Mouse (Mus musculus): ENCODE results near the gene Olfr282. TPM values are rescaled to one million over a fixed set of nuclear protein-coding genes. Genes with fewer than 3 reads are reported as not detected.

The Olfr282 gene
- polyA plus RNA-seq, 1 experiment from 2014 or later: not detected

DNA sequence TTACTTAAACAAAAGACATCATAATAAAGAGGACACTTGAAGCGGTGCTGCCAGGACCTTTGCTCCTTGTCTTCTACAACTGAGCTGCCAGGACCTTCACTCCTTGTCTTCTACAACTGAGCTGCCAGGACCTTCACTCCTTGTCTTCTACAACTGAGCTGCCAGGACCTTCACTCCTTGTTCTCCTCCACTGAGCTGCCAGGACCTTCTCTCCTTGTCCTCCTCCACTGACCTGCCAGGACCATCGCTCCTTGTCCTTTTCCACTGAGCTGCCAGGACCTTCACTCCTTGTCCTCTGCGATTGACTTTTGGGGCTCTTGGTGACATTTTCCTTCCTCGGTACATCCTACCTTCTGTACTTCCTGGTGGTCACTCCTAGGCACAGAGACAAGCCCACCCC is 17.5 kb downstream of the Olfr282 start:
- no peak overlapping the region for H3K4me3 ChIP-seq (ENCODE audit: low read depth, low read length)
- no peaks in the 10 kb centered on the region for H3K36me3 ChIP-seq (ENCODE audit: control insufficient read depth, insufficient read depth)
- WGBS (ENCODE audit: insufficient replicate concordance): 57% methylated on average over 4 of the region's 4 CpGs
- no peaks in the 10 kb centered on the region for H3K9me3 ChIP-seq (replicated peaks; ENCODE audit: control insufficient read depth, low read length)
- ATAC-seq (ENCODE audit: low read depth): no peak
- H3K27me3 ChIP-seq (ENCODE audit: control insufficient read depth, insufficient read depth, low read depth, low read length): no peaks in the 10 kb centered on the region
- H3K4me2 ChIP-seq (ENCODE audit: low read depth, low read length): no peak overlapping the region
- H3K4me1 ChIP-seq (ENCODE audit: control insufficient read depth, low read depth, low read length): no peaks in the 10 kb centered on the region
- no peak overlapping the region for H3K27ac ChIP-seq (ENCODE audit: low read length)
- H3K9ac ChIP-seq (ENCODE audit: low read depth, low read length): no peak overlapping the region

DNA sequence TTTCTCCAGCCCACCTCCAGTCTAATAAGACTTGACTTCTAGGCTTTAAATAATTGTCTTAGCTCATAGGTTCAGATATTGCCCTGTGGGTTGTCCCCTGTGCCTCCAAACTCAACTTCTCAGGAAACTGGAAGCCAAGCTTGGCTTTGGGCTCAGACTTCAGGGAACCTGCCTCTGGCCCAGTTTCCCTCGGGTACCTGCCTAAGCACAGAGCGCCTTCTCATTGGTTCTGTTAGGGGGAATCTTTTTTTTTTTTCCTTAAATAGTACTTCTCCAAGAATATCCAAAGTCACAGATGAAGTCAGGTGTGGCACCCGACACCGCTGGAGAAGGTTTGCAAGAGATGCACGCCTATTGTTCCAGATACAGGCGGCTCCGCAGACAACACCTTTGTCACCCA is 21.3 kb downstream of the Olfr282 start, which contains the start of gene Olfr281:
Olfr281 (plus strand) TSS at position 301 of the 400 bp plus-strand sequence.
- no peak within 1 kb of the TSS for H3K4me2 ChIP-seq (ENCODE audit: low read depth, low read length)
- H3K4me3 ChIP-seq (ENCODE audit: low read depth, low read length): no peak within 1 kb of the TSS
- H3K9me3 ChIP-seq (replicated peaks; ENCODE audit: control insufficient read depth, low read length): no peaks in the 10 kb centered on the region
- ATAC-seq (ENCODE audit: low read depth): no peak
- no peaks in the 10 kb centered on the region for H3K4me1 ChIP-seq (ENCODE audit: control insufficient read depth, low read depth, low read length)
- no peaks in the 10 kb centered on the region for H3K36me3 ChIP-seq (ENCODE audit: control insufficient read depth, insufficient read depth)
- H3K9ac ChIP-seq (ENCODE audit: low read depth, low read length): no peak within 1 kb of the TSS
- WGBS (ENCODE audit: insufficient replicate concordance): 73% methylated on average over 7 of the region's 7 CpGs
- H3K27me3 ChIP-seq (ENCODE audit: control insufficient read depth, insufficient read depth, low read depth, low read length): no peaks in the 10 kb centered on the region
- H3K27ac ChIP-seq (ENCODE audit: low read length): no peak within 1 kb of the TSS

DNA sequence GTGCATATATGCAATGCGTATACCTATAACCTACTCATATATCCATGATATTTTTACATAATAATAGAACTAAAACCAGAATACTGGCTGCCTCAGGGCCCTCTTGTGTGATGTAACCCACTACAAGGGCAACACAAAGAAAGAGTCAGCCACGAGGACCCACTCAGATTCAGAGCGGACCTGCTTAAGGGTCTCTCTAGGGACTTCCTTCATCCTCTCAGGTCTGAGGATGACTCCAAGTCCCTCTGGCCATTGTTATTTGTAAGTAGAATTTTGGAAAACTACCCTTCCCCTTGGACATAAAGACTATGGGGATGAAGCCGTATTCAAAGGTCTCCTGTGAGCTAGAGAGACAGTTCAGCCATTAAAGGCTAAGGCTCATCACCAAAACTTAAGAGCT is 38.6 kb downstream of the Olfr282 start, which contains the start of gene OR5BS1P:
OR5BS1P (plus strand) TSS at position 301 of the 400 bp plus-strand sequence.
- Histone ChIP-seq H3K4me3 (ENCODE audit: low read depth, low read length) (no peak within 1 kb of the TSS), H3K36me3 (ENCODE audit: control insufficient read depth, insufficient read depth) (no peaks in the 10 kb centered on the region), H3K9me3 (replicated peaks; ENCODE audit: control insufficient read depth, low read length) (no peaks in the 10 kb centered on the region), H3K4me1 (ENCODE audit: control insufficient read depth, low read depth, low read length) (no peaks in the 10 kb centered on the region), H3K27me3 (ENCODE audit: control insufficient read depth, insufficient read depth, low read depth, low read length) (no peaks in the 10 kb centered on the region), H3K27ac (ENCODE audit: low read length) (no peak within 1 kb of the TSS), H3K4me2 (ENCODE audit: low read depth, low read length) (no peak within 1 kb of the TSS), H3K9ac (ENCODE audit: low read depth, low read length) (no peak within 1 kb of the TSS)
- ATAC-seq (ENCODE audit: low read depth): no peak
- 68% methylated on average over 4 of the region's 4 CpGs for WGBS (ENCODE audit: insufficient replicate concordance)

DNA sequence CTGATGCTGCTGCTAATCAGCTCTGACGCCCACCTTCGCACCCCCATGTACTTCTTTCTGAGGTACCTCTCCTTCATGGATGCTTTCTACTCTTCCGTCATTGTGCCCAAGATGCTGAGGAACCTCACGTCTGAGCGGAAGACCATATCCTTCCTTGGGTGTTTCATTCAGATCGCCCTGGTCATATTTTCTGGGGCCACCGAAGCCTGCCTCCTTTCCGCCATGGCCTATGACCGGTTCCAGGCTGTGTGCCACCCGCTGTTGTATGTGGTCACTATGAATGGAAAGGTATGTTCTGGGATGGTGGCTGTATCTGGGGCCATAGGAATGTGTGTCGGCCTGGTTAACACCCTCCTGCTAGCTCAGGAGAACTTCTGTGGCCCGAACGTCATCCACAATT is 40.5 kb downstream of the Olfr282 start:
- Histone ChIP-seq H3K27me3 (ENCODE audit: control insufficient read depth, insufficient read depth, low read depth, low read length) (no peaks in the 10 kb centered on the region), H3K36me3 (ENCODE audit: control insufficient read depth, insufficient read depth) (no peaks in the 10 kb centered on the region), H3K4me2 (ENCODE audit: low read depth, low read length) (no peak overlapping the region), H3K4me1 (ENCODE audit: control insufficient read depth, low read depth, low read length) (no peaks in the 10 kb centered on the region), H3K9ac (ENCODE audit: low read depth, low read length) (no peak overlapping the region), H3K27ac (ENCODE audit: low read length) (no peak overlapping the region), H3K9me3 (replicated peaks; ENCODE audit: control insufficient read depth, low read length) (no peaks in the 10 kb centered on the region), H3K4me3 (ENCODE audit: low read depth, low read length) (no peak overlapping the region)
- 69% methylated on average over 13 of the region's 13 CpGs for WGBS (ENCODE audit: insufficient replicate concordance)
- no peak for ATAC-seq (ENCODE audit: low read depth)

DNA sequence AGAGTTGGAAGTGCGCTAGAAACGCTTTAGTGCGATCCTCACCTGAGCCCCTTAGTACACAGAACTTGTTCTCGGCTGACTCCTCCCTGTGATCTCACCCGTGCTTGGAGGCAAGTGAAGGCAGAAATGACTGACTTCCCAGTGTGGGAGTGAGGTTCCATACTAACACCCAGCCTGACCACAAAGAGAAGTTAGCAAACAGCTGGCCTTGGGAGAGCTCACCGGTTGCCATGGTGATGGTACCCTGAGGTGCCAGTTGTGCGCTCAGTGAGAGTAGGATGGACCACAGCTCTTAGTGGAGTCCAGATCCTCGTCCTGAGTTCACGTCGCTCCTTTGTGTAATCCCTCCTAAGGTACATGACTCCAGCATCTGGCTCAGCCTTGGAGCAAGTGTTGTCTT is 43.9 kb downstream of the Olfr282 start:
- Histone ChIP-seq H3K36me3 (ENCODE audit: control insufficient read depth, insufficient read depth) (no peaks in the 10 kb centered on the region), H3K27me3 (ENCODE audit: control insufficient read depth, insufficient read depth, low read depth, low read length) (no peaks in the 10 kb centered on the region), H3K9me3 (replicated peaks; ENCODE audit: control insufficient read depth, low read length) (no peaks in the 10 kb centered on the region), H3K4me1 (ENCODE audit: control insufficient read depth, low read depth, low read length) (no peaks in the 10 kb centered on the region), H3K4me3 (ENCODE audit: low read depth, low read length) (no peak overlapping the region), H3K4me2 (ENCODE audit: low read depth, low read length) (no peak overlapping the region), H3K27ac (ENCODE audit: low read length) (no peak overlapping the region), H3K9ac (ENCODE audit: low read depth, low read length) (no peak overlapping the region)
- no peak for ATAC-seq (ENCODE audit: low read depth)
- 67% methylated on average over 10 of the region's 10 CpGs for WGBS (ENCODE audit: insufficient replicate concordance)

DNA sequence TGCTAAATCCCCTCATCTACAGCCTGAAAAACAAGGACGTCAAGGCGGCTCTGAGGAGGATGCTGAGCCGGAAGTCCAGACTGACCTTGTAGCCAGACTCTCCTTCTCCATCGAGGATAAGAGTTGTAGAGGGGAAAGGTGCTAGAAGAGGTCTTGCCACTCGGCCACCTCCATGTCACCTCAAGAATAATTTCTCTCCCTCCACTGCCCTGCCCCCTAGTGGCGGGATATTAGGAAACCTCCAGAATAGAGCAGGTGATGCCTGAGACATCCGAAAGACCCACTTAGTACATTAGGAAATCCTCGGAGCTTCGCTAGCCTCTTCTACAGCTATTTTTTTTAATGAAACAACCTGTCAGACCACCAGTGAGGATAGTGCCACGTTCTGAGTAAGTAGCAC is 44.4 kb downstream of the Olfr282 start:
- ATAC-seq (ENCODE audit: low read depth): no peak
- no peaks in the 10 kb centered on the region for H3K4me1 ChIP-seq (ENCODE audit: control insufficient read depth, low read depth, low read length)
- no peaks in the 10 kb centered on the region for H3K9me3 ChIP-seq (replicated peaks; ENCODE audit: control insufficient read depth, low read length)
- H3K4me2 ChIP-seq (ENCODE audit: low read depth, low read length): no peak overlapping the region
- H3K27me3 ChIP-seq (ENCODE audit: control insufficient read depth, insufficient read depth, low read depth, low read length): no peaks in the 10 kb centered on the region
- no peak overlapping the region for H3K27ac ChIP-seq (ENCODE audit: low read length)
- H3K4me3 ChIP-seq (ENCODE audit: low read depth, low read length): no peak overlapping the region
- WGBS (ENCODE audit: insufficient replicate concordance): 40% methylated on average over 10 of the region's 10 CpGs
- no peak overlapping the region for H3K9ac ChIP-seq (ENCODE audit: low read depth, low read length)
- no peaks in the 10 kb centered on the region for H3K36me3 ChIP-seq (ENCODE audit: control insufficient read depth, insufficient read depth)

DNA sequence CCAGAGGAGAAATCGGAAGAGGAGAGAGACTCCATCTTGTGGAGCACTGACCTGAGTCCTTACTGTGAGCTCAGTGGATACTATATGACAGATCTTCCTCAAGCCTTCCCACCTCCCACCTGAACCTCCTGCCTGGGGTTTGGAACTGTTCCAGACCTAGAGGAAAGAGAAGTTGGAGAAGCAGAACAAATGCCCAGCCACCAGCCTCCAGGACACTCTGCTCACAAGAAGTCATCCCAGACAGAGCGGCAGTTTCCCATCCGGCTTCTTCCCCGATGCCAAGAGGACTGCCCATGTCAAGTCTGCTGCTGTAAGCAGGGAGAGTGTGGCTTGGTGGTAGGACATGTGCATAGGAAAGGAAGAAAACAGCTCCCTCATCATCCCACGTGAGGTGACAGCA is 45.3 kb downstream of the Olfr282 start:
- H3K4me3 ChIP-seq (ENCODE audit: low read depth, low read length): no peak overlapping the region
- no peak overlapping the region for H3K4me2 ChIP-seq (ENCODE audit: low read depth, low read length)
- no peaks in the 10 kb centered on the region for H3K36me3 ChIP-seq (ENCODE audit: control insufficient read depth, insufficient read depth)
- no peaks in the 10 kb centered on the region for H3K27me3 ChIP-seq (ENCODE audit: control insufficient read depth, insufficient read depth, low read depth, low read length)
- H3K27ac ChIP-seq (ENCODE audit: low read length): no peak overlapping the region
- H3K4me1 ChIP-seq (ENCODE audit: control insufficient read depth, low read depth, low read length): no peaks in the 10 kb centered on the region
- H3K9ac ChIP-seq (ENCODE audit: low read depth, low read length): no peak overlapping the region
- WGBS (ENCODE audit: insufficient replicate concordance): 63% methylated on average over 5 of the region's 5 CpGs
- ATAC-seq (ENCODE audit: low read depth): no peak
- no peaks in the 10 kb centered on the region for H3K9me3 ChIP-seq (replicated peaks; ENCODE audit: control insufficient read depth, low read length)

DNA sequence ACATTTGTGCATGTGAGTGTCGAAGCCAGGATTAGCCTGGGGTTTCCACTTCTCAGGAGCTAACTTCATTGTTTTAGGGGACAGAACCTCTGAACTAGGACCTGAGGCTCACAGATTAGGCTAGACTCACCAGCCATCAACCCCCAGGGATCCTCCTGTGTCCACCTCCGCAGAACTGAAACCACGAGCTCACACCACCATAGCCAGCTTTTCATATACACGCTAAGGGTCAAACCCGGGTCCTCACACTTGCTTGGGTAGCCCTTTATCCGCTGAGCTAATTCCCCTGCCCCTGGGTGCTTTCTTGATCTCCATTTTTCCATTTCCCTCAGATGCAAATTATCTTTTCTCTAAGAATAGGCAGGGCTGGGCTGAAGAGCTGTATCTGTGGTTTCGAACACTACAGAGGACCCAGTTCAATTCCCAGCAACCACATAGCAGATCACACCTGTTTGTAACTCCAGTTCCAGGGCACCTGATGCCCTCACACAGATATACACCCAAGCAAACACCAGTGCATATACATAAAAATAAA is 48.6 kb downstream of the Olfr282 start:
- Histone ChIP-seq H3K36me3 (ENCODE audit: control insufficient read depth, insufficient read depth) (no peaks in the 10 kb centered on the region), H3K4me2 (ENCODE audit: low read depth, low read length) (no peak overlapping the region), H3K27me3 (ENCODE audit: control insufficient read depth, insufficient read depth, low read depth, low read length) (no peaks in the 10 kb centered on the region), H3K4me3 (ENCODE audit: low read depth, low read length) (no peak overlapping the region), H3K9me3 (replicated peaks; ENCODE audit: control insufficient read depth, low read length) (no peaks in the 10 kb centered on the region), H3K9ac (ENCODE audit: low read depth, low read length) (no peak overlapping the region), H3K4me1 (ENCODE audit: control insufficient read depth, low read depth, low read length) (no peaks in the 10 kb centered on the region), H3K27ac (ENCODE audit: low read length) (no peak overlapping the region)
- ATAC-seq (ENCODE audit: low read depth): no peak
- 56% methylated on average over 7 of the region's 7 CpGs for WGBS (ENCODE audit: insufficient replicate concordance)

DNA sequence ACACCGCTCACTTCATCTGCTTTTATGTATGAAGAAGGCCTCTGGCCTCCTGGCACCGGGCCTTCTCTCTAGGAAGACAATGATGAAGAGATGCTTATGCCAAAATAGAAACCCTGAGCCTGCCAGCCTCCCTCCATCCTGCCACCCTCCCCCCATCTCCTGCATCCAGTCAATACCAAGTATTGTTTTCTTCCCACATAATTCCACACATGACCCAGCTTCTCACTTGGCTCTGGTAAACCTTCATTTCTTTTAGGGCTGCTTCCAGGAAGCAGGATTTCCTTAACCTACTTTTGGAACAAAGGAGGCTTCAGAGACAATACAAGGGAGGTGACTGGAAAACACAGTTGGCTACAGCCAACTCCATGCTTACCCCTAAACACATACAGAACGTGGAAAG is 51.7 kb downstream of the Olfr282 start, which contains the start of gene Lalba:
Lalba (minus strand) TSS at position 21 of the 400 bp plus-strand sequence.
- no peaks in the 10 kb centered on the region for H3K36me3 ChIP-seq (ENCODE audit: control insufficient read depth, insufficient read depth)
- no peak within 1 kb of the TSS for H3K9ac ChIP-seq (ENCODE audit: low read depth, low read length)
- H3K27ac ChIP-seq (ENCODE audit: low read length): no peak within 1 kb of the TSS
- no peak within 1 kb of the TSS for H3K4me3 ChIP-seq (ENCODE audit: low read depth, low read length)
- H3K4me2 ChIP-seq (ENCODE audit: low read depth, low read length): no peak within 1 kb of the TSS
- no peaks in the 10 kb centered on the region for H3K27me3 ChIP-seq (ENCODE audit: control insufficient read depth, insufficient read depth, low read depth, low read length)
- WGBS (ENCODE audit: insufficient replicate concordance): 49% methylated on average over 3 of the region's 3 CpGs
- no peaks in the 10 kb centered on the region for H3K4me1 ChIP-seq (ENCODE audit: control insufficient read depth, low read depth, low read length)
- ATAC-seq (ENCODE audit: low read depth): no peak
- no peaks in the 10 kb centered on the region for H3K9me3 ChIP-seq (replicated peaks; ENCODE audit: control insufficient read depth, low read length)

All from liver, embryonic 16.5 days (tissue).